Mouse (Mus musculus): ENCODE measurements around the gene Aqr.
"Not testable (repeated sequence)": the region's sequence is repeated elsewhere in the genome, so short reads cannot be mapped to it uniquely, and the experiment has no call there.

Gene Aqr

DNA sequence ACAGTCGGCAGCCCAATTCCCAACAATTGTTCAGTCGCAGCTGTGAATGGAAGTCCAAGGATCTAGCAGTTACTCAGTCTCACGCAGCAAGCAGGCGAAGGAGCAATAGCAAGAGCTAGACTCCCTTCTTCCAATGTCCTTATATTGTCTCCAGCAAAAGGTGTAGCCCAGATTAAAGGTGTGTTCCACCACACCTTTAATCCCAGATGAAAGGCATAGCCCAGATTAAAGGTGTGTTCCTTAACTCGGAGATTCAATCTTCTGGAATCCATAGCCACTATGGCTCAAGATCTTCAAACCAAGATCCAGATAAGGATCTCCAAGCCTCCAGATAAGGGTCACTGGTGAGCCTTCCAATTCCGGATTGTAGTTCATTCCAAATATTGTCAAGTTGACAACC lies at the start of gene Aqr:
TSS of gene Aqr (minus strand) at position 101 of the 400 bp plus-strand sequence.
- in situ Hi-C loops (cut with MboI, MseI) = not testable (repeated sequence)

DNA sequence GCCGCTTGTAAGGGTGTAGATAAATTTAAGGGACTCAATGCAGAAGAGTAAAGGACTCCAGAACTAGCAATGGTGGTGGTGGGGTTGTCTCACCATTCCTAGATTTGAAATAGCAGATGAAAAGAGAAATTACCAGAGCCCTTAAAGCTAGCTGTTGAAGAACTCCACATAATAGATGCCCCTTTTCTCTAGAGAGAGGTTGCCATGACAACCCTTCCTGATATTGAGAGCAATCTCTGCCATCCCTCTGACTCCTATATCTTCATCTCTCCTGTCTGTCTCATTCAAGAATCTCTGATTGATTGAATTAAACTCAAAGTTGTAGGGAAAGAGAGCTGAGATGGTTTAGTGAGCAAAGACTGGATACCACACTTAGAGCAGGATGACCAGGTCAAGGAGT lies 49.7 kb upstream of the Aqr start:
- in situ Hi-C loops (cut with MboI, MseI) = no loop called here

DNA sequence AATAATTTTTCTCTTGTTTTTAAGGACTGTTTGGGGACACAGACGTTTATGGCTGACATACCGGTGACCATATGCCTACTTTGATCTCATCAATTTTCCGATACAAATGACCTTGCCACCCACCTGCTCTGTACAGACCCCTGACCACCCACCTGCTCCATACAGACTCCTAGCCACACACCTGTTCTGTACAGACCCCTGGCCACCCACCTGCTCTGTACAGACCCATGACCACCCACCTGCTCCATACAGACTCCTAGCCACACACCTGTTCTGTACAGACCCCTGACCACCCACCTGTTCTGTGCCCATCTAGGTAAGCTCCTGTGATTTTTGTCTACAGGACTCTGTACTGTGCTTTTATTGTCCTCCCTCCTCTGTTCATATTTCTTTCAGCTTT lies 48.8 kb upstream of the Aqr start:
- in situ Hi-C loops (cut with MboI, MseI) = no loop called here

DNA sequence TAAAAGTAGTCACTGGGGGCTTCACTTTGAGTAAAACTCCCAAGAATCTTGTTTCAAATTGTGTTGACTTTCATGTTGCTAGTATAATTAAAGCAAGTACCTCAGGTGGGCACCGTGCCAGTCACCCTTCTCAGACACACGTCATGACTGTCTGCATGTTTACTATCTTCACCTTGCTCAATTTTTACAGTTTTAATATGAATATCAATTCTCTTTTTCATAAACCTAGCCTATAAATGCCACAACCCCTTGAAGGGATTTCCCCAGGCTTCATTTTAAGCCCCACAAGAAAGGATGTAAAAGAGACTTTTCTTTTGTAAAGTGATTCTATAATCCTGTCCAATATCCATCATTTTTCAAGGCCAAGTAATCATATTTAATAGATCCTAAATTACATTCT lies 44.4 kb upstream of the Aqr start:
- in situ Hi-C loops (cut with MboI, MseI) = no loop called here

DNA sequence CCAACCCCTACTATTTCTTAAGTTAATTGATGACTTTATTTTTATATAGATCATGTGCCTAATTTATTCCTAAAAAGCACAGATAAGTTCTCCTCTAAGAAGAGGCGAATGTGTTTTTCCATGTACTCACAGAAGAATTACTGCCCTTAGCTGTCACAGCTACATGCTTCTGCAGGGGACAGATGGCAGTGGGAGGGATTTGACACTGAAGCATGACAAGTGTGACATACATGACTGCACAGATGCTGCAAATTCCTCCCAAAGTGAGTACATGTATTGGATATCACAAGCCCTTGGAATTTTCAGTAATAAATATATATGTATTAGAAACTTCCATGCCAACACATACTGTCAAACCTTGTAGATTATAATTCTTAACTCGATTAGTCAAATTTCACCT lies 41.8 kb upstream of the Aqr start:
- in situ Hi-C loops (cut with MboI, MseI) = no loop called here

DNA sequence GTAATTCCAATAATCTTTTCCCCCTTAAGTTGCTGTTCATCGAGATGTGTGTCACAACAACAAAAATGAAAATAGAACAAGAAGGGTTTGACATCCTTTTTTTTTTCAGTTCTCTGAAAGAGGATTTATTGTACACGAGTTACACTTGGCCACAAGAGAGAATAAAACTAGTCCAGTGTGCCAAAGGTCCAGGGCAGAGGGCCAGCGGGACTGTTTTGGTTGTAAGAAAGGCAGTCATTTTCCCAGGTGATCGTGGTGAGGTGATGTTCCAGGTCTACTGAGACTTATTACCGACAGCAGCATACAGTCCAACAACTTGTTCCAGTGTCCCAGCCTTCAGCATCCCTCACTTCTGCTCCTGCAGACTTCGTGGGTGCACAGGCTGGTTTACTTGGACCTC lies 18.2 kb upstream of the Aqr start:
- in situ Hi-C loops (cut with MboI, MseI) = no loop called here

DNA sequence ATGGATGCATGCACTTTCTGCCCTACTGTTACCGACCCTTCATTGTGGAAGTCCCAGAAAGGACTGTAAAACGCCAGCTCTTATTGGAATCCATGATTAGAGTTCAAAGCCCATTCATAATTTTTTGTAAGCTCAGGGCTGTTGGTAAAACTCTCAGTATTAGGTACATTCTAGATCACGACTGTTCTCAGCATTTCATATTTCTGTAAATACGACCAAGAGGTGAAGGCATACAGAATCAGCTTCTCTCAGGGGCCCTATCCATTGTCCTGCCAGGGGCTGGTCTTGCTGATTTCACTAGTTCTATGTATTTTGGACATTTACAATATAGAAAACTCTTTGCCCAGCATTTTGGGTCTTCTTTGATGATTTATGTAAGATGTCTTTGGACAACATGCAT lies 14.8 kb upstream of the Aqr start:
- in situ Hi-C loops (cut with MboI, MseI) = no loop called here

DNA sequence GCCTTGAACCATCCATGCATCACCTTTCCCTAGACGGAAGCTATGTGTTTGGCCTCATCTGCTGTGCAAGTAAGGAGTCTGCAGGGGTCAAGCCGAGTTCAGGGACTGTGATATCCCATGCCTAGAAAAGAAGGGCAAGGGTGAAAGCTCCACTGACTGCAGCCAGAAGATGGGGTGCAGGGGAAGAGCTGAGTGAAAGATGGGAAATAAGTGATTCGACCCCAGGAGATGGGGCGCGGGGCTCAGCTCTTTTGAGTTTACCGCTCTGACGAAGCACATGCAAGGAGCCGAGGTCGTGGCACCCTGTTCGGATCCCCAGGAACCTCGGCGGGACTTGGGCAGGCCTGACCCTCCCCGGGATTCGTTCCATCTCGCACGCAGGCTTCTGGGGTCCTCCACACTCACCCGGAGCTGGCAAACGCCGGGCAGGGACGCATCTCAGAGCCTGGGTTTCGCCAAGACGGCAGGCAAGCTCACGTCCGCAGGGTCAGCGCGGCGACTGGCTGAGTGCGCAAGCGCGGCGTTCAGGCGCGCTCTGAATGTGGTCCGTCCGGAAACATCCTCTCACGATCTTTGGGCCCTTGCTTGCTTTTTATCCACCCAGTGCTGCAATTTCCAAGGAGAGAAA lies 14.2 kb upstream of the Aqr start, which contains the start of gene Zfp770:
TSS of gene Zfp770 (minus strand) at position 538 of the 628 bp plus-strand sequence.
- in situ Hi-C loops (cut with MboI, MseI) = no loop called here

DNA sequence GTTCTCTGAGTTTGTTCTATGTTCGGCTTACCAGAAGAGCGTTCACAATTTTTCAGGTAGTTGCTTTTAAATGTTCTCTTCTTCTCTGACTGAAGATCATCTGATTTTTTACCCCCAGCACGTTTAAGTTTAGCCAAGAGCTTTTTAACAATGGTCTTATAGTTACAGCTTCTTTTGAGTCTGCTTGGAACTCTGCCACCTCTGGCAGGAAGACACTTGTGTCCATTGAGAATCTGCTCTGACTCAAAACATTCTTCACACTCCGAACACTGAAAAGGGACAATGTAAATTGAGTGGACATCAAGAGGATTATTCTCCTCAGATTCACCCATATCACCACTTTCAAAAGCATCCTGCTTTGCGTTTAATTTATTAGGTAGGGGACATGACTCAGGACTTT lies 9.6 kb upstream of the Aqr start:
- in situ Hi-C loops (cut with MboI, MseI) = no loop called here

DNA sequence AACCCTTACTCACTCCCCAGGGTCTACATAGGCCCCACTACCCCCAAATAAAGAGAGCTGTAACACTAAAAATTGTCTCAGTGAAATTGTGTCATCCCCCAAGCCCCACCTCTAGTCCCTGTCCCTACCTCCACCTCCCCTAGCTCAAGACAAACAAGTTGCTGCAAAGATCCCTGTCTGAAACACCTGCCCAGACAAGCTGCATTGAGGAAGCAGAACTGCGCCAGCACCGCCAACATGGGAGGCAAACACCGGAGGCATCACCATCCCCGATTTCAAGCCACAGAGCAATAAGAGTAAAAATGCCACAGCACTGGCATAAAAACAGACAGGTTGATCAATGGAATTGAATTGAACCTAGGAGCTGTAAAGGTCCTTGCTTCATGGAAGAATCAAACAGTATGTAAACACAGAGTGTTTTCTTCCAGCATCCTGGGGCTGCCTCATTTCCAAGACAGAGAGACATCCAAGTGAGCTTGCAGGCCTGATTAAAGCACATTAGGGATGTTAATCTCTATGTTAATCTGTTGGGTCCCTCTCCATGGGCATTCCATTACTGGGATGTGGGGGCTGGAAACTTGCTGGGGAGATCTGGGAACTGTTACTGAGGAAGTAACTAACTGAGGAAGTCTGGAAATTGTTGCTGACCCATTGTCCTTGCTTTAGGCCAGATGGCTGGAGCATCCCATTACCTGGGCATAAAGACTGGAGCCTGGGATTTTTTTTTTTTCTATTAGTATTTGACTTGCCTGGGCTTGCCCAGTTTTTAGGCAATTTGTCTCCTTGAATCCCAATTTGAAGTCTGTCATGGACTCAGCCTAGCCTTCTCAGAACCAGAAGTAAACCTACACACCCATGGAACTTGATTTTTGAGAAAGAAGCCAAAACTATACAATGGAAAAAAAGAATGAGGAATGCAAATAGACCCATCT lies 8.8 kb downstream of the Aqr start:
- in situ Hi-C loops (cut with MboI, MseI) = no loop called here

DNA sequence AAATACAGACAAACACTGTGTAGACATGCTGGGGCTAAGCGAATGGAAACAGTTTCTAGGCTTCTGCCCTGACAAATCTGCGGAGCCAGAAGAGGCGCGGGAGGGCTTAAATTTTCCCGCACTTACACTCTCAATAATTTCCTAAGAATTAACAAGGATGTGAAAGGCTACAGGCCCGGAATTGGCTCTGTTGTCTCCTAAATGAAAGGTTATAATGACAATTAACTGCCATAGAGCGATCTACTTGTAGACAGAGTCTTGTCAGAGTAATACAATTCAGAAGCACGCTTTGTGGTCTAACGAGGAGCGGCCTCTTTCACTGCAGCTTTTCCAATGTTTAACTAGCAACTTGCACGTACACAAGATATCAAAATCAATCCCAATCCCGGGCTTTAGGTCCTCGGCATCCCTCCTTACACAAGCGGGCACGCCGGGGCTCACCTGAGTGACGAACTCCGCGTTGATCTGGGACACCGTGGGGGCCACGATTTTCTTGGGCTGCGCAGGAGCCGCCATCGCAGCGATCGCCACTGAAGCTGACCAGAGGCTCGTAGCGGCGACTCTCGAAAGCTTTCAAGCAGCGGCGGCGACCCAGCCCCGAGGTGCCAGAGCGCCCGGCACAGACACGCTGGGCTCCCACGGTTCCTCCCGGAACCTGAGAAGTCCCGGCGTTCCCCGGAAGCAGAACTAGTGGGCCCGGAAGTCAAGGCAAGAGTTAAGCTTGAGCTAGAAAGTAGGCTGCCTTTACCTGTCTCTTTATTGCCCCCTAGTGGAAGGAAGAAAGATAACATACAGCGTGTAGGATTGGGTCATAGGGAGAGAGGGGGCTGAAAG lies 12.0 kb downstream of the Aqr start:
- in situ Hi-C loops (cut with MboI, MseI) = no loop called here

DNA sequence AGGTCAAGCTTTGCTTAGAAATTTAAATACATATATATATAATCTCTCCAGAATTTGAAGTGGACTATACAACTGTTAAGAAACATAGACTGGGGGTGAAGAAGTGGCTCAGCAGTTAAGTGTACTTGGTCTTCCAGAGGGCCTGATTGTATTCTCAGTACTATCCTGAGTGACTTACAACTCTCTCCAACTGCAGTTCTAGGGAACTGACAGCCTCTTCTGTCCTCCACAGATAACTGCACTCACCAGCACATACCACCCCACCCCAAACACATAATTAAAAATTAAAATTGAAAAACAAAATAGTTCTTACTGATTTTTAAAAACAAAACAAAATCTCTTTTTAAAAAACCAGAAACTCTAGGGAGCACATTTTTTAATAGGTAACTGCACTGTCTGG lies 13.6 kb downstream of the Aqr start:
- in situ Hi-C loops (cut with MboI, MseI) = no loop called here

DNA sequence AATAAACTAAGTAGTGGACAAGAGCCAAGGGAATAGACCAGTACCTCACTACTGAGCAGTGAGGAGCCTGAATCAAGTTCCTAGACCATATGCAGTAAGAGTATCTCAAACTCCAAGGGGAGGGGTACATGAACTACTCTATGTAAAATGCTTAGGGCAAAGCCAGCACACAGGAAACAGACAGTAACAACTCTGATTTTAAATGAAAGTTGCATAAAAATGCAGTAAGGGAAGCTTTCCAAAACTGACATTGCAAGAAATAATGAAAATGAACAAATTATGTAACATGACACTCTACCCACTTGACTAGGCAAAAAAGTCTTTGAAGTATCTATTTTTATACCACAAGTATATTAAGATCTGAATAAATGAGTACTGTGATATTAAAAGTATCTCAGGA lies 19.0 kb downstream of the Aqr start:
- in situ Hi-C loops (cut with MboI, MseI) = no loop called here

DNA sequence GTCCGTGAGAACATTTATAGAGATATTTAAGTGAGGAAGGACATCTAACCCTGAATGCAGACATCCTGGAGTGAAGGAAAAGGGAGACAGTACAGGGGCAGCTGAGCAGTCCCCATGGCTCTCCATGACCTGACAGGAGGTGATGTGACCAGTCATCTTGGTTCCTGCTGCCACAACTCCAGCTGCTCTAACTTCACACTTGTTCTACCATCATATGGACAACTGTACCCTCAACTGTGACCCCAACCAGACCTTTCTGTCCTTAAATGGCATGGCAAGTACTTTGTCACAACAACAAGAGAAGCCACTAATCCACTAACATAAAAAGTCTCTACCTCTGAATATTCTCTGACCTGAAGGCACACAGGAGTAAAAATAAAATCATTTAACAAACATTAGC lies 24.8 kb downstream of the Aqr start:
- in situ Hi-C loops (cut with MboI, MseI) = no loop called here

DNA sequence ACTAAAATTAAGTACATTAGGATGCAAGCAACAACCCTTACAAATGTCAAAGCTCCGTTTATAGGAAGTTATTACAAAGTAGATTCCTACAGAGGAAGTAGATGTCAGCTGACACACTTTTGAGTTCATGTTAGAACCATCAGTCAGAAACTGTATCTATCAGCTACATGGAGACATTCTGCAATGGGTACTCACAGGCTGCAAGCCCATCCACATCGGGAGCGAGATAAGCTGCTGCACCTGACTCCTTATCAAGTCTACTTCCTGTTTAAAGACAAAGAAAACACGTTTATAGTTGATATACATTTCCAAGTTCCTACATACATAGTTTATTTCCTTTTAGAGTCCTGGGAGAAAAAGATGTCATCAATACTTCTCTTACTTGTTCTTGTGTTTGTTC lies 29.5 kb downstream of the Aqr start:
- in situ Hi-C loops (cut with MboI, MseI) = loop anchor here (10.0 kb wide), 1 partner anchor 313 kb away; the partner anchor contains the start of gene Arhgap11a

DNA sequence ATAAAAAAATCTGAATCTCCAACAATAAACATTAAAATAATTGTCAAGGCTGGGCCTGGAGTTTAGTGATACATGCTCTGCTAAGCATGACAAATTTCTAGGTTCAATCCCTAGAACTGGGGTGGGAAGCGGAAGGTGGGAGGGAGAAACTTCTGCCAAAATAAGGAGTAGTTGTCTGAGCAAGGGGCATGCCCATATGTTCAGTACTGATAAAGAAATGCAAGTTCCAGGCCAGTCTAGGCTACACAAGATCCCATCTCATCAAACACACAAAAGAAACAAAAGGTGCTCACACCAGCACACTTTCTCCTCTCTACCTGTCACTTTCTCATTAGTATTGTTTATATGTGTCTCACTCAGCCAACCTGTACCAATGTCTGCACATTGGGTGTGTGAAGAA lies 30.2 kb downstream of the Aqr start:
- in situ Hi-C loops (cut with MboI, MseI) = loop anchor here (10.0 kb wide), 1 partner anchor 312 kb away; the partner anchor contains the start of gene Arhgap11a

DNA sequence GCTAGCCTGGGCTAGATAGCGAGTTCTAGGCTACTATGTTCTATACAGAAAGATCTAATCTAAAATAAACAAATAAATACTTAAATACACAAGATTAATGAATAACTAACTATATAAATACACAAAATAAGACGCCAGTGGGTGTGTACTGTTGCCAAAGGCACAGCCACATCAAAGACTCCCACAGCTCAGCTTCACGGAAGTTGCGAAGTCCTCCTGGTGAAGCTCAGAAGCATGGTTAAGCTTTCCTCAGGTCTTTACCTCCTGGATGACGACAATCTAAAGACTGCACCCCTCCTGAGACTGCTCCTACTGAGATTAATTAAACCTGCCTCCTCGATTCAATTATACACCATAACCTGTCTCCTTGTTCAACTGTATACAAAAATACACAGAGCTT lies 33.6 kb downstream of the Aqr start:
- in situ Hi-C loops (cut with MboI, MseI) = loop anchor here (10.0 kb wide), 1 partner anchor 308 kb away; the partner anchor contains the start of gene Arhgap11a

DNA sequence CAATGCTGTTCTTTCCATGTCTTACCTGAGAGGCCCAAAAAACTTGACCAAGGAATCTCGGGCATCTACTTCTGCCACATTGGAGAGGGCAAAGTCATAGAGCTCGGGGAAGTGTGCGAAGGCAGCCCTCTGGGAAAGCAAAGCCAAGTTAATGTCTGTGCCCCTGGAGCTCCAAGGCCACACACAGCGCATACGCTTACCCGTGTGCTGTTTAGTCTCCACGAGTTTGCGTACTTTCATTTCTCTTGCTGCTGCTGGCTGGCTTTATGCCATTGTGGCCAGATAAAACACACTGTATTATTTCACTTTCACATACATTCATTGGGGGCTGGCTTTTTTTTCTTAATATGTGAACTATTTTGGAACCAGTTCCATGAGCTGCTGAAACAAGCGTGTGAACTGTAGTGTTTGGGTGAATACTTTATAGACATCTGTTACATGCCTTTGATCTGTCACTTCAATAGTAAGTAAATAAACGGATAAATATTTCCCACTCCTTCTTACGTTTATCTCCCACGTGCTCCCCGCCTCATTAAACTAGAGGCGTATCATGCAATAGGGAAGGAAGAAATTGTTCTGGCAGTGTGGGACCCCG lies 39.9 kb downstream of the Aqr start:
- in situ Hi-C loops (cut with MboI, MseI) = no loop called here

DNA sequence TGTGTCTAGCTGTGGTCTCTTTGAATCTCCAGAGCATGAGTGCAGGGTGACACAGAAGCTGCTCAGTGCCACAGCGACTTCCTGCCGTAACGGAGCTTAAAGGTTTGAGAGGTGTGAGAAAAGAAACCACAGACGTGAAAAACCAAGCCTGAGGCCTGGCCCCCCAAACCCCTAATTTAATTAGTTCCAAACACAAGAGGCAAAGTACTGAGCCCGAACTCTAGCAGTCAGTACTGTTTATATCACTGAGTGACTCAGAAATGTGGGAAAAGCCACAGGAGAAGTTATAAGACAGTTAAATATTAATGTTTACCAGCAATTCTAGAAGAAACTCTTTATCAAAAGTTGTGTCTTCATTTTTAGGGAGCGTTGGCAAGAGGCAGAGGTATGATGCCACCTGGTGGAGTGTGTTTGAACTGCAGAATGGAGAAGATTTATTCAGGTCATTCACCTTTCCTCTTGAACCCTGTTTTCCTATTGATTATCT lies 41.5 kb downstream of the Aqr start:
- in situ Hi-C loops (cut with MboI, MseI) = no loop called here

DNA sequence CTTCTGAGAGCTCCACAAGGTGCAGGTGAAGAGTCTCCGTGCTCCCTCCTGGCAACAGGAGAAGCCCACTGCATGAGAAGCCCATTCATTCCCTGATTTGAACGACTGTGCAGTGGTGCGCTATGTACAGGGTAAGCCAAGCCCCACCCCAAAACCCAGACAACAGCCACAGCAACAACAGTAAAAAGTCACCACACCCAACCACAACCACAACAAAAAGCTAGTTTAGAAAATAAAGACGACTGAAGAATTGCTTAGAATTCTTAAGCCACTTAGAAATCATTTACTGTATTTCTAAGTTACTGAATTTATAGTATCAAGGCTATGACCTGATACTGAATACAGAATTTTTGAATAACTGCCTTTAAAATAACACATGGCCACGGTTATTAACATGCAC lies 41.9 kb downstream of the Aqr start:
- in situ Hi-C loops (cut with MboI, MseI) = no loop called here

DNA sequence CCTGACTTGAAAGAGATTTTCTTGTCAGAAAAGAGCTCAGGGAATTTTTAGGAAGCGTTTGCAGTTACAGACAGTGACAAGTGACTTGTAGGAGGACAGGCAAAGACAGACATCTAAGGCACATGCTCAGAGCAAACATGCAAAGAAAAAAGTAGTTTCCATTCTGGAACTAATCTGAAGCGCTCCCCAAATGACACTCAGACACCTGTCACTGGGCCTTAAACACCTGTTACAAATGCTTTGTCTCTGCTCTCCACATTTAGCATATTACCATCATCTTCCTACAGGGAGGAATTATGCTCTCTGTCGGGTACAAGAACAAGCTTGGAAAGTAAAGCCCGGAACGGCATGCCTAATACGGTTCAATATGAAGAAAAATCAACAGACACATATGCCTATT lies 43.0 kb downstream of the Aqr start:
- in situ Hi-C loops (cut with MboI, MseI) = no loop called here
